Mouse (Mus musculus) limb, embryonic 15.5 days (tissue): Measurements from ENCODE around the gene Rgs2. TPM values are rescaled to one million over a fixed set of nuclear protein-coding genes. Genes with fewer than 3 reads are reported as not detected.

ENCODE experiments used
- ATAC-seq: fragments of 200-750 bp; cut with Nextera tagmentation; 2 replicates; pipeline ENCODE4 v1.8.0; 2017; ENCODE audit warnings: low read depth, moderate TSS enrichment; ENCODE audit not compliant: insufficient number of reproducible peaks, low FRiP score, low TSS enrichment
- H3K27ac ChIP-seq: fragments of 300-500 bp; sonication (generic); 2 replicates; pipeline ENCODE4 v1.5.1; 2015; ENCODE audit warnings: moderate library complexity, mild to moderate bottlenecking, inconsistent platforms
- H3K27me3 ChIP-seq: fragments of 300-500 bp; sonication (generic); 2 replicates; pipeline ENCODE4 v1.6.1; 2015; ENCODE audit warnings: inconsistent platforms
- H3K36me3 ChIP-seq: fragments of 300-500 bp; sonication (generic); 2 replicates; pipeline ENCODE4 v1.6.1; 2015; ENCODE audit warnings: inconsistent platforms
- H3K4me1 ChIP-seq: fragments of 300-500 bp; sonication (generic); 2 replicates; pipeline ENCODE4 v1.6.1; 2015; ENCODE audit warnings: inconsistent platforms
- H3K4me2 ChIP-seq: fragments of 300-500 bp; sonication (generic); 2 replicates; pipeline ENCODE4 v1.6.1; 2015; ENCODE audit warnings: mild to moderate bottlenecking, inconsistent platforms
- H3K4me3 ChIP-seq: fragments of 300-500 bp; sonication (generic); 2 replicates; pipeline ENCODE4 v1.5.1; 2015; ENCODE audit warnings: mild to moderate bottlenecking, inconsistent platforms
- H3K9ac ChIP-seq: fragments of 300-500 bp; sonication (generic); 2 replicates; pipeline ENCODE4 v1.6.1; 2015; ENCODE audit warnings: inconsistent platforms
- H3K9me3 ChIP-seq: fragments of 300-500 bp; sonication (generic); 2 replicates; pipeline ENCODE4 v1.6.1; 2016; ENCODE audit warnings: inconsistent platforms
- WGBS: fragments of 180-500 bp; shearing (Covaris S2); methylation state at CpG from one replicate; pipeline ENCODE4 v1.1.7; 2015; 5-methylcytosine and 5-hydroxymethylcytosine counted together
- polyA plus RNA-seq: library from polyadenylated mRNA; unstranded; fragments of >200 nt; fragmentation: Nextera tagmentation; extraction: Ambion mirVana; gene quantifications from 2 replicates; pipeline ENCODE4 v1.2.1, GENCODE M21; 2015

Rgs2 gene
- polyA plus RNA-seq, 1 experiment from 2014 or later: 57.7 TPM

DNA sequence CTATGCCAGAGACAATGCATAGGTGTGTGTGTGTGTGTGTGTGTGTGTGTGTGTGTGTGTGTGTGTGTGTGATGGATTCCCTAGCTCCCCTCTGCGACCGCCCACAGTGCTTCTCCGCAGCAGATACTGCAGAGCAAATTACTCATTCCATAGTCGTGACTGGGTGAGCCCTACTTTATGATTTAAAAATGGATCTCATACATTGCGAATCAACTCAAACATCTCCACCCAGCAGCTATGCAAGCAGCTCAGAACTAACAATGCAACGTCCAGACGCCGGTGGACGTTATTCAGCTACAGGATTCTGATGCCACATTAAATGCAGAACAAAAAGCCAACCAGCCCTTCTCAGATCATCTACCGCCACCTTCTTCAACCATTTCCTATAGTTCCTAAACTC is 545 bp downstream of the Rgs2 start:
- Histone ChIP-seq H3K27ac (peak overlapping the region; percentile 67), H3K9ac (peak overlapping the region; percentile 55), H3K4me3 (peak overlapping the region; percentile 62), H3K36me3 (no peaks in the 10 kb centered on the region), H3K4me2 (peak overlapping the region; percentile 81), H3K4me1 (0 out of 2 replicates have a peak, but pooled peaks cover 5% of the 10 kb centered on the region), H3K27me3 (no peaks in the 10 kb centered on the region), H3K9me3 (no peaks in the 10 kb centered on the region)
- ATAC-seq: no peak
- 2% methylated on average over 10 of the region's 10 CpGs for WGBS

DNA sequence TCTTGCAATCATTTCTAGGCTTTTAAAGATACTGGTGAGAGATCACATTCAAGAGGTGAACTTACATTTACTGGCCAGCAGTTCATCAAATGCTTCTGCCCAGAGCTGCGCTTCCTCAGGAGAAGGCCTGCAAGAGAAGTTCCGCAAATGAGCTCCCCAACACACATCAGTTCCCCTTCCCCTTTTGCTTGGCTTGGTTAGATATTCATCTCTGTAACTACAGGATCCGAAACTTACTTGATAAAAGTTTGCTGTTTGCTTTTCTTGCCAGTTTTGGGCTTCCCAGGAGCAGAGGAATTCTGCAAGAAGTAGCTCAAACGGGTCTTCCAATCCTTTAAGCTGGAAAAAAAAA is 1.3 kb downstream of the Rgs2 start:
- H3K4me2 ChIP-seq: peak overlapping the region; percentile 81
- H3K9ac ChIP-seq: no peak overlapping the region
- ATAC-seq: no peak
- 0 out of 2 replicates have a peak, but pooled peaks cover 5% of the 10 kb centered on the region for H3K4me1 ChIP-seq
- no peaks in the 10 kb centered on the region for H3K36me3 ChIP-seq
- no peaks in the 10 kb centered on the region for H3K27me3 ChIP-seq
- 67% methylated on average over 4 of the region's 4 CpGs for WGBS
- H3K27ac ChIP-seq: no peak overlapping the region
- H3K9me3 ChIP-seq: no peaks in the 10 kb centered on the region; the same call in 1 of the 2 replicates
- peak overlapping the region; percentile 62 for H3K4me3 ChIP-seq

DNA sequence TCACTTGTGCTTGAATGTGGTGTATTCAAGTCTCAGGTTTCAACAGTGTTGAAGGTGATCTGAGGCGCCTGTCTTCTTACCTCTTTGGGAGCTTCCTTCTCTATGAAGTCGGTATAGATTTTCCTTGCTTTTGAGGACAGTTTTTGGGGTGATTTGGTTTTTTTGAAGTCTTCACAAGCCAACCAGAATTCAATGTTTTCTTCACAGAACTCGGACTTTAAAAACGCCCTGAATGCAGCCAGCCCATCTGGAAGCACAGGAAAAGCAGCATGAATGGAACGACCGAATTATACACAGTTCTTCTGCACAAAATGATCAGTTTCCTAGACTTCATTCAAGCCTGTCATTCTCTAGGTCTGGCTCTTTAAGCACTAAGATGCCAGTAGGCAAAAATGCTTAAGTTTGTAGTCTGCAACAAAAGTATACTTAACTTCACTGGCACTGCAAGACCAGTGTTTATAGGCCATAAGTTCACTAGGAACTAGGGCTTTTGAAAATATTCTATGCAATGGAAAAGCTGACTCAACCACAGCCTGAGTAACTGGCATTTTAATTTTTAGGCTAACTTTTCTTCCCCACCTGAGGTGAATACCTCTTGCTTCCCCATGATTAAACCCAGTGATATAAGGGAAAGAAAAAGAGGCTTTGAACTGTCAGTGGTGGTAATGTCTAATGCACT is 1.8 kb downstream of the Rgs2 start:
- ATAC-seq: no peak
- H3K4me1 ChIP-seq: 0 out of 2 replicates have a peak, but pooled peaks cover 5% of the 10 kb centered on the region
- peak overlapping the region; percentile 62 for H3K4me3 ChIP-seq
- no peaks in the 10 kb centered on the region for H3K27me3 ChIP-seq
- 85% methylated on average over 6 of the region's 6 CpGs for WGBS
- H3K9me3 ChIP-seq: no peaks in the 10 kb centered on the region; the same call in 1 of the 2 replicates
- no peak overlapping the region for H3K9ac ChIP-seq
- H3K4me2 ChIP-seq: peak overlapping the region; percentile 81
- H3K27ac ChIP-seq: no peak overlapping the region
- H3K36me3 ChIP-seq: no peaks in the 10 kb centered on the region

DNA sequence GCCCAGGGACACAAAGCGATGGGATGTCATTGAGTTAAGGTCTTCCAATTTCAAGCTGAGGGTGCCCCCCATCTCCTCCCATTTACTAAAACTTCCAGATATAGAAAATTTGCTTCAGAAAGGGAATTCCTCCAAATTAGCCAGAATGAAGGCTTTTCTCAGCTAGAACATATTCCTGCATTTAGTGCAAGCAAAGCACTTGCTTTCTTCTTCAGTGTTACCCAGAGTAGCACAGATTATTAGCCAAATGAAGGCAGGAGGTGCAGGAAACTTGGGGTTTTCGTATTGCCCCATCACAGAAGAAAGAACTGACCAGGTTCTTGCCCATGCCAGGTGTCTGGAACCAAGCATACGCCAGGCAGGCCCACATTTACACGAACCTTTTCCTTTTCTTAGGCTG is 3.7 kb downstream of the Rgs2 start:
- Histone ChIP-seq H3K36me3 (no peaks in the 10 kb centered on the region), H3K27me3 (no peaks in the 10 kb centered on the region), H3K4me2 (no peak overlapping the region), H3K9ac (no peak overlapping the region), H3K9me3 (no peaks in the 10 kb centered on the region; the same call in 1 of the 2 replicates), H3K4me1 (0 out of 2 replicates have a peak, but pooled peaks cover 5% of the 10 kb centered on the region), H3K4me3 (no peak overlapping the region), H3K27ac (no peak overlapping the region)
- ATAC-seq: no peak
- 86% methylated on average over 4 of the region's 4 CpGs for WGBS

DNA sequence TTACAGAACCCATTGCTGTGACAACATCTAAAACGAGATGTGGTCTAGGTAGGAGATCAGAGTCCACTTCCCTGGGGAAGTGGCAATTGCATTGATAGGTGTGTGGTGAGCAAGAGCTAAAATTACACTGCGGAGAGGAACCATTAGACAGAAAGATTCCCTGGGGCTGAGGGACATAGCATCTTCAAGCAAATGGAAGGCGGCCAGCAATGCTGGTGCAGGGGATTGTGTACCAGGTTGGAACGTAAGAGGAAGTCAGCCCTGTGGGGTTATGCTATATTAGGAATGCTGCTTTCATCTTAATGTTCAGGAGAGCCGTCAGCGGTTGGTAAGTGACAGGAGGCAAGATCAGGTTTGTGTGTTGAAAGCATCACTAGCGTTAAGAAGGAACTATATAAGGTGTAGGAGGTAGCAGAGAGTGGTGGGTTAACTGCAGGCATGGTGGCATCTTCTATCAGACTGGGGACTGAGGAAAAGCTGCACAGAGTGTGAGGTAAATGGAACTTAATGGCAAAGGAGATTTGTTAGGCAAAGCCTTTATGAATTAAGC is 4.5 kb downstream of the Rgs2 start:
- no peaks in the 10 kb centered on the region for H3K4me1 ChIP-seq
- 59% methylated on average over 7 of the region's 7 CpGs for WGBS

DNA sequence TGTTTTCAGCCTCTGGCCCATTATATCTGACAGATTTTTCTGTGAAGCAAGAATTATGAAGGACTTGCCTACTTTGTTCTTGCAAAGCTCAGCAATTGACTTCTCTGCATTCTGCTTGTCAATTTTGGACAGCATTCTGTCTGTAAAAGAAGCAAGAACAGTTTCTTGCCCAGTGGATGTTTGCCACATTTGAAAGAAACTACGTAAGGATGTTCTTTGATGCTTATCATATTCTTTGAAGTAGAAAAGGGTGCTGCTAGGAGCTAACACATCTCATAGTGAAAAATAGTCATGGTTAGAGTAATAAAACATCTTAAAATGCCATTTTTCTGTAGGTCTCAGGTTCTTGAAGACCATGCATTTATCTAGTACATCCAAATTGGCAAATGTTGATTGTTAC is 10.9 kb downstream of the Rgs2 start:
- Histone ChIP-seq H3K9me3 (no peaks in the 10 kb centered on the region; the same call in 1 of the 2 replicates), H3K27ac (no peak overlapping the region), H3K27me3 (no peaks in the 10 kb centered on the region), H3K4me1 (no peaks in the 10 kb centered on the region), H3K4me2 (no peak overlapping the region), H3K9ac (no peak overlapping the region), H3K36me3 (no peaks in the 10 kb centered on the region), H3K4me3 (no peak overlapping the region)
- 64% methylated on average over 1 of the region's 1 CpGs for WGBS
- no peak for ATAC-seq

More for the DNA sequence above, 4.5 kb downstream of the Rgs2 start:
- H3K9me3 ChIP-seq: no peaks in the 10 kb centered on the region; the same call in 1 of the 2 replicates
- no peak overlapping the region for H3K4me2 ChIP-seq
- no peak overlapping the region for H3K4me3 ChIP-seq
- no peaks in the 10 kb centered on the region for H3K27me3 ChIP-seq
- no peak overlapping the region for H3K9ac ChIP-seq
- no peak for ATAC-seq
- no peaks in the 10 kb centered on the region for H3K36me3 ChIP-seq
- no peak overlapping the region for H3K27ac ChIP-seq

DNA sequence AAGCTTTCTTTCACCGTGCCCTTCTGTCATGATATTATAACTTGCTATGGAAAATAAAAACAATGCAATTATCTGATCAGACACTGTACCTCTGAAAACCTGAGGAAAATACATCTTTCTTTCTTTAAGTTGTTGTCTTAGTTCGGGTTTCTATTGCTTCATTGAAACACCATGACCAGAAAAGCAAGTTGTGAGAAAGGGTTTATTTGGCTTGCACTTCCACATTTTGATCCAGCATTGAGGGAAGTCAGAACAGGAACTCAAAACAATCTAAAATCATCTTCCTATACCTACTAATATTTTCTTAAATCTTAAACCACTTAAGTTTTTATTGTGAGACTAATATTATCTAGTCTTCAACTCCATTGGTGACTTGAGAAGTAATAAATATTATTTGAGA is 11.4 kb downstream of the Rgs2 start:
- no peak overlapping the region for H3K4me3 ChIP-seq
- H3K36me3 ChIP-seq: no peaks in the 10 kb centered on the region
- no peak overlapping the region for H3K9ac ChIP-seq
- H3K4me1 ChIP-seq: no peaks in the 10 kb centered on the region
- H3K9me3 ChIP-seq: no peaks in the 10 kb centered on the region
- no peak overlapping the region for H3K27ac ChIP-seq
- no peak for ATAC-seq
- H3K27me3 ChIP-seq: no peaks in the 10 kb centered on the region
- WGBS: 76% methylated on average over 2 of the region's 2 CpGs
- no peak overlapping the region for H3K4me2 ChIP-seq

DNA sequence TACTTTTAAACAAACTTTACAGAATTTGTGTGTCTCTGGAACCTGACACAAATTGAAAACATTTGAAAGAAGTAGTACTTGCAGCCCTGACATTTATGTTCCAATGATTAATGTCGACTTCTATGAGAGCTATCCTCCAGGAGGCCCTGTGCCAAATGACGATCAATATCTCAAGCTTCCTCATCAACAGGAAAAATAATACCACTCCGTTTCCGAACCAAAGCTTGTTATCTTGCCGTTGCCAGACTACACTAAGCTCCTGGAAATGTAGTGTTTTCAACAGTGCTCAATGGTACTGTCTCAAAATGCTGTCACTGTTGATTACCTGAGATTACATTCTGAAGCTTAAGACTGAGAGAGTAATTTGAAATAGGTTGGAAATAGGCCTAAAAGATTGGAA is 13.7 kb downstream of the Rgs2 start:
- H3K27me3 ChIP-seq: no peaks in the 10 kb centered on the region
- H3K36me3 ChIP-seq: no peaks in the 10 kb centered on the region
- WGBS: 36% methylated on average over 5 of the region's 5 CpGs
- no peak overlapping the region for H3K27ac ChIP-seq
- H3K9me3 ChIP-seq: no peaks in the 10 kb centered on the region
- H3K4me3 ChIP-seq: no peak overlapping the region
- H3K4me1 ChIP-seq: no peaks in the 10 kb centered on the region
- H3K9ac ChIP-seq: no peak overlapping the region
- ATAC-seq: no peak
- H3K4me2 ChIP-seq: no peak overlapping the region

DNA sequence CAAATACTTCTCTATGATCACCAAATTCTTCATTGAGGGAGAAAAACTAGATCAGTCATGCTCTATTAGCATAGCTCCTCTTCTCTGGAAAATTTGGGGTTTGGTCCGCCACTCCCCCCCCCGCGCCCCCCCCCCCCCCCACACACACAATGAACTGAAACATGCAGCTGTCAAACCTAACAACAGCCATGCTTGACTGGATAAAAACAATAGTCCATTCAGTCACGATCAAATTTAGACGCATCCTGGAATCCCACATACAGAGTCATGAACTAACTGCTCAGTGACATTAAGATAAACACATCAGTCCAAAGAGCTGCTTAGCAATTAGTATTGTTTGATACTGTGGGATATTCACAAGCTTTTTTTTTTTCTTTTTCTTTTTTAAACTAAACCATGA is 14.2 kb downstream of the Rgs2 start:
- ATAC-seq: no peak
- H3K27ac ChIP-seq: no peak overlapping the region
- WGBS: 71% methylated on average over 5 of the region's 5 CpGs
- no peaks in the 10 kb centered on the region for H3K36me3 ChIP-seq
- H3K9me3 ChIP-seq: no peaks in the 10 kb centered on the region
- H3K4me1 ChIP-seq: no peaks in the 10 kb centered on the region
- no peak overlapping the region for H3K9ac ChIP-seq
- H3K4me2 ChIP-seq: no peak overlapping the region
- H3K27me3 ChIP-seq: no peaks in the 10 kb centered on the region
- no peak overlapping the region for H3K4me3 ChIP-seq

DNA sequence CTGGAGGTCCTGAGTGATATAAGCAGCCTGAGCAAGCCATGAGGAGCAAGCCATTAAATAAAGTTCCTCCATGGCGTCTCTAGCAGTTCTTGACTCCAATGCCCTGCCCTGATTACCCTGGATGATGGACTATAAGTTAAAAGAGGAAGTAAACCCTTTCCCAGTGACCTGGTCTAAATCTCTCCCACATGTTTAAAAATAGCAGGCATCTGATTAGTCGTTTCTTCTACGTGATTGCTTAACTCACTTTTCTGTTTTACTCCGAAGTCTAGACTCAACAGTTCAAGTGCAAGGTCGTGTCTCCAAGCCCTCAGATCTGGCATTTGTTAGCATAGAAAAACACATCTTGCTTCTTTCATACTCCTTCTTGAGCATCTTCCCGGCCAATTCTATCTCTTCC is 15.2 kb downstream of the Rgs2 start:
- no peaks in the 10 kb centered on the region for H3K27me3 ChIP-seq
- H3K9me3 ChIP-seq: no peaks in the 10 kb centered on the region
- no peak overlapping the region for H3K4me2 ChIP-seq
- no peak overlapping the region for H3K9ac ChIP-seq
- 53% methylated on average over 6 of the region's 6 CpGs for WGBS
- no peaks in the 10 kb centered on the region for H3K4me1 ChIP-seq
- H3K36me3 ChIP-seq: no peaks in the 10 kb centered on the region
- H3K4me3 ChIP-seq: no peak overlapping the region
- H3K27ac ChIP-seq: no peak overlapping the region
- no peak for ATAC-seq

DNA sequence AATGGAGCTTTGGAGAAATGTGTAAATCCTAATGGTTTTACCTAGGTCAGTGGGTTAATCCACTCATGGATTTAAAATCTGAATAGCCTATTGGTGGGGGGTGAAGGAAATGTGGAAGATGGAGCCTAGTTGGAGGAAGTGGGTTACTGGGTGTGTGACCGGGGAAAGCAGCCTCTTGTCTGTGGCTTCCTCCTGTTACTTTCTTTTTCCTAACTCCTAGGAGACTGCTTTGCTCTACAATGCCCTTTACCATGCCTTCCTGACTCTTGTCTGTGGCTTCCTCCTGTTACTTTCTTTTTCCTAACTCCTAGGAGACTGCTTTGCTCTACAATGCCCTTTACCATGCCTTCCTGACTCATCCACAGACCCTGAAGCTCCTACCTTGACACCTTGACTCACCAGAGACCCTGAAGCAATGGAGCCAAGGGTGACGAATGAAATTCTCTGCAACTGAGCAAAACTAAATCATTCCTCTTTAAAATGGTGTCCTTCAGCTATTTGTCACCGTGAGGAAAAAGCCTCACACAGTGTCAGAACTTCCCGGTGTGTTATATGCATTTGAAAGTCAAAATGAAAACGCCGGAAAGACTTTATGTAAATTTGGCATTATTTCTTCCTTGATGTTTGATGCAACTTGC is 18.9 kb downstream of the Rgs2 start:
- H3K4me3 ChIP-seq: no peak overlapping the region
- H3K27ac ChIP-seq: no peak overlapping the region
- no peak overlapping the region for H3K9ac ChIP-seq
- no peaks in the 10 kb centered on the region for H3K4me1 ChIP-seq
- H3K9me3 ChIP-seq: no peaks in the 10 kb centered on the region
- no peaks in the 10 kb centered on the region for H3K36me3 ChIP-seq
- H3K27me3 ChIP-seq: no peaks in the 10 kb centered on the region
- ATAC-seq: no peak
- no peak overlapping the region for H3K4me2 ChIP-seq
- 75% methylated on average over 6 of the region's 6 CpGs for WGBS

DNA sequence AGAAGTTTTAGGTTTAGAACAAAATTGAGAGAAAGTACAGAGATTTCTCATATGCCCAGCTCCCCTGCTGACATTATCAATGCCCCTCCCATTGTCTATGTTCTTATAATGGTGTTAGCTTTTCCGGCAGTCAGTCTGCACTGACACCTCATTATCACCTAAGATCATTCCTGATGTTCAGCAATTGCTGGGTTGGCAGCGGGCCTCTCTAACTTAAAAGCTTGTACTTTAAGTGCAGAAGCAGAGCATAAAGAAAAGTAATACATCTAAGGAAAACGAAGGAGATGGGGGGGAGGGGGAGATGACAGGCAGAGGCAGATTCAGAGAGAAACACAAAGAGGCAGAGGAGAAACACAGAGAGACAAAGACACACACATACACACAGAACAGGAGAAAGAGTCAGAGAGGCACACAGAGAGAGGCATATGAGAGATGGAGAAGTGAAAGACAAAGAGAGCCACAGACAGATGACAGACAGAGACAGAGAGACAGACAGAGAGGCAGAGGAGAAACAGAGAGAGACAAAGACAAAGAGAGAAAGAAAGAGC is 21.1 kb downstream of the Rgs2 start:
- Histone ChIP-seq H3K27me3 (no peaks in the 10 kb centered on the region), H3K9me3 (no peaks in the 10 kb centered on the region), H3K9ac (no peak overlapping the region), H3K4me1 (no peaks in the 10 kb centered on the region), H3K4me3 (no peak overlapping the region), H3K36me3 (no peaks in the 10 kb centered on the region), H3K4me2 (no peak overlapping the region), H3K27ac (no peak overlapping the region)
- no peak for ATAC-seq
- WGBS: 8% methylated on average over 3 of the region's 3 CpGs
